Comparison of ENCODE assay signal across 1 mouse cellular context in the genomic region with DNA sequence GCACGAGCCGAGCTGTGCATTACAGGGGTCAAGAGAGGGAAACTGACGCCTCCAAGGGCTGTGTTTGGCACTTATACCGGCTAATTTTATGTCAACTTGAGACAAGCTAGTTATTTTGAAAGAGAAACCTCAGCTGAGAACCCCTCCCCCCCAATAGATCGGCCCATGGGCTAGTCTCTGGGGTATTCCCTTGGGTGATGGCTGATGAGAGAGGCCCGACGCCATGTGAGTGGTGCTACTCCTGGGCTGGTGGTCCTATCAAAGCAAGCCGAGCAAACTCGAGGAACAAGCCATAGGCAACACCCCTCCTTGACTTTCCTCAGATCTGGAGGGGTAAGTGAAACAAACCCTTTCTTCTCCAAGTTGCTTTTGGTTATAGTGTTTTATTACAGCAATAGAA.
A peak's percentile ranks its signal among the peaks of the same experiment; 100 is the strongest.
TF ChIP-seq lines count a peak whose summit lies in the region.

No protein-coding gene starts in this region.

TF ChIP-seq in CH12.LX, 34 proteins besides CTCF, POLR2A, EP300 and RAD21:
- TF ChIP-seq ETS1 (conservative IDR thresholded peaks at IDR 0.05; ENCODE audit: low read depth, low read length) (no peak; the same call in 1 of the 2 replicates), MXI1 (IDR thresholded peaks at IDR 0.05; ENCODE audit: low read depth, low read length) (peak; percentile 64), JUN (IDR thresholded peaks at IDR 0.05; ENCODE audit: insufficient read depth, low read depth, low read length) (0 out of 2 replicates have a peak, but pooled peaks have one; percentile 2), GABPA (IDR thresholded peaks at IDR 0.05; ENCODE audit: insufficient replicate concordance, low read depth, low read length) (no peak), TBP (conservative IDR thresholded peaks at IDR 0.05; ENCODE audit: low read depth, low read length) (no peak), UBTF (IDR thresholded peaks at IDR 0.05; ENCODE audit: low read depth, low read length) (no peak), USF2 (conservative IDR thresholded peaks at IDR 0.05; ENCODE audit: low read depth, low read length) (no peak), BHLHE40 (IDR thresholded peaks at IDR 0.05; ENCODE audit: low read depth, low read length) (peak; percentile 47; the same call in 1 of the 2 replicates), ZMIZ1 (IDR thresholded peaks at IDR 0.05; ENCODE audit: low read depth, low read length) (no peak), POLR2AphosphoS2 (IDR thresholded peaks at IDR 0.05; ENCODE audit: low read depth, low read length) (no peak), MEF2A (IDR thresholded peaks at IDR 0.05; ENCODE audit: borderline replicate concordance, low read depth, low read length) (no peak; the same call in 1 of the 2 replicates), SIN3A (IDR thresholded peaks at IDR 0.05; ENCODE audit: low read length) (peak; percentile 50; the same call in 1 of the 2 replicates), NRF1 (IDR thresholded peaks at IDR 0.05; ENCODE audit: low read depth, low read length) (no peak), SMC3 (IDR thresholded peaks at IDR 0.05; ENCODE audit: low read depth, low read length) (no peak), KAT2A (IDR thresholded peaks at IDR 0.05; ENCODE audit: insufficient replicate concordance, low read length) (no peak), NELFE (IDR thresholded peaks at IDR 0.05; ENCODE audit: low read depth, low read length) (no peak), ELF1 (IDR thresholded peaks at IDR 0.05; ENCODE audit: low read depth, low read length) (no peak), USF1 (IDR thresholded peaks at IDR 0.05; ENCODE audit: low read depth, low read length) (no peak), MAFK (IDR thresholded peaks at IDR 0.05; ENCODE audit: insufficient replicate concordance, low read length) (no peak), HCFC1 (IDR thresholded peaks at IDR 0.05; ENCODE audit: low read depth, low read length) (no peak), ZKSCAN1 (IDR thresholded peaks at IDR 0.05; ENCODE audit: borderline replicate concordance, low read depth, low read length) (no peak), RCOR1 (conservative IDR thresholded peaks at IDR 0.05; ENCODE audit: low read depth, low read length) (no peak), E2F4 (IDR thresholded peaks at IDR 0.05; ENCODE audit: insufficient replicate concordance, low read depth, low read length) (no peak), MAZ (IDR thresholded peaks at IDR 0.05; ENCODE audit: low read depth, low read length) (peak; percentile 48; the same call in 1 of the 2 replicates), ZNF384 (IDR thresholded peaks at IDR 0.05; ENCODE audit: low read depth, low read length) (peak; percentile 8), CHD2 (IDR thresholded peaks at IDR 0.05; ENCODE audit: low read length) (peak; percentile 60), ZC3H11A (IDR thresholded peaks at IDR 0.05; ENCODE audit: low read depth, low read length) (no peak), JUND (conservative IDR thresholded peaks at IDR 0.05; ENCODE audit: low read depth, low read length) (no peak), IRF4 (IDR thresholded peaks at IDR 0.05; ENCODE audit: low read depth, low read length) (peak; percentile 88), MAX (IDR thresholded peaks at IDR 0.05; ENCODE audit: low read length) (0 out of 2 replicates have a peak, but pooled peaks have one; percentile 8), PAX5 (IDR thresholded peaks at IDR 0.05; ENCODE audit: low read length) (no peak), MYC (IDR thresholded peaks at IDR 0.05; ENCODE audit: low read depth, low read length) (no peak), CHD1 (IDR thresholded peaks at IDR 0.05; ENCODE audit: low read depth, low read length) (no peak; the same call in 1 of the 2 replicates), TCF12 (IDR thresholded peaks at IDR 0.05; ENCODE audit: low read depth, low read length) (no peak)
